Mouse (Mus musculus): ENCODE data around the gene Akr1c12. TPM values are rescaled to one million over a fixed set of nuclear protein-coding genes. Genes with fewer than 3 reads are reported as not detected.

Akr1c12 gene
- polyA plus RNA-seq, 1 experiment from 2014 or later: 151 TPM

GRCm38 (mm10) chr13:4228441-4228840 is 50.8 kb downstream of the Akr1c12 start, which contains the start of gene Akr1c19:
Gene Akr1c19, plus strand, starts transcription at chr13:4228700.
- Histone ChIP-seq H3K9me3 (ENCODE audit: control insufficient read depth, low read length) (no peaks in the 10 kb centered on the region), H3K4me2 (ENCODE audit: low read depth, low read length) (no peak within 1 kb of the TSS), H3K27ac (ENCODE audit: low read length) (no peak within 1 kb of the TSS), H3K4me3 (ENCODE audit: low read length) (no peak within 1 kb of the TSS), H3K27me3 (replicated peaks; ENCODE audit: control insufficient read depth, insufficient read depth, low read length) (no peaks in the 10 kb centered on the region), H3K9ac (ENCODE audit: low read depth, low read length) (no peak within 1 kb of the TSS), H3K36me3 (ENCODE audit: control insufficient read depth, insufficient read depth, low read length) (no peaks in the 10 kb centered on the region), H3K4me1 (ENCODE audit: control insufficient read depth, insufficient read depth, low read length) (no peaks in the 10 kb centered on the region; the same call in 1 of the 2 replicates)
- WGBS: 71% methylated on average over 1 of the region's 1 CpGs
- ATAC-seq: no peak

Other genes starting within 250 kb of the Akr1c12 start
- 6.4 and 9.3 TPM in 2 replicates for gene Akr1c14, start 230.4 kb downstream of the Akr1c12 start, polyA plus RNA-seq (2015; fragmentation: Nextera tagmentation; extraction: Ambion mirVana)
- 0.39 and 0.49 TPM in 2 replicates for gene Akr1c18, start 128.8 kb downstream of the Akr1c12 start, polyA plus RNA-seq (2015; fragmentation: Nextera tagmentation; extraction: Ambion mirVana)
- 496 and 608 TPM in 2 replicates for gene Akr1c13, start 88.3 kb downstream of the Akr1c12 start, polyA plus RNA-seq (2015; fragmentation: Nextera tagmentation; extraction: Ambion mirVana)
- 611 and 704 TPM in 2 replicates for gene Akr1c19, start 50.7 kb downstream of the Akr1c12 start, polyA plus RNA-seq (2015; fragmentation: Nextera tagmentation; extraction: Ambion mirVana)
- 0.23 TPM in 1 of 2 replicates, not detected in the other for gene Akr1c6, start 154.9 kb upstream of the Akr1c12 start, polyA plus RNA-seq (2015; fragmentation: Nextera tagmentation; extraction: Ambion mirVana)
- gene Akr1c20, start 243.9 kb upstream of the Akr1c12 start, polyA plus RNA-seq (2015; fragmentation: Nextera tagmentation; extraction: Ambion mirVana): not detected in 2 replicates